Mouse (Mus musculus): ENCODE measurements around the gene Ifngr1. TPM values are rescaled to one million over a fixed set of nuclear protein-coding genes. Genes with fewer than 3 reads are reported as not detected.
A peak's percentile ranks its signal among the peaks of the same experiment; 100 is the strongest.

Ifngr1 gene
- total RNA-seq (2014; fragmentation: Nextera tagmentation): 37.9 and 40.3 TPM in 2 replicates
- 25.2 and 26.3 TPM in 2 replicates for total RNA-seq (2017)
- 1.3 and 2.2 TPM in 2 replicates for polyA plus RNA-seq (2012)

GRCm38 (mm10) chr10:19591641-19592441, at the start of gene Ifngr1:
Gene Ifngr1, plus strand, starts transcription at chr10:19591949.
- peak within 1 kb of the TSS; percentile 84 for H3K4me3 ChIP-seq (ENCODE audit: low read depth, low read length)
- peak; percentile 98 for ATAC-seq (ENCODE audit: extremely low read depth, insufficient number of reproducible peaks, low FRiP score, poor library complexity, severe bottlenecking)
- TF ChIP-seq POLR2AphosphoS5 (IDR thresholded peaks at IDR 0.05; ENCODE audit: insufficient replicate concordance, low read depth, low read length) (no peak), CTCF (IDR thresholded peaks at IDR 0.05; ENCODE audit: low read depth, low read length) (no peak), GATA2 (IDR thresholded peaks at IDR 0.05; ENCODE audit: borderline replicate concordance, low read depth, low read length) (no peak), GATA1 (IDR thresholded peaks at IDR 0.05; ENCODE audit: borderline replicate concordance, low read length) (no peak), TAL1 (conservative IDR thresholded peaks at IDR 0.05; ENCODE audit: low read depth, low read length) (no peak)
- no peaks in the 10 kb centered on the region for H3K9me3 ChIP-seq (replicated peaks)
- peaks cover 47% of the 10 kb centered on the region for H3K4me1 ChIP-seq (ENCODE audit: insufficient read depth, low read depth, low read length)
- peaks cover 19% of the 10 kb centered on the region for H3K36me3 ChIP-seq (replicated peaks)
- no peaks in the 10 kb centered on the region for H3K27me3 ChIP-seq (ENCODE audit: insufficient read depth, low read length)
- DNase-seq (ENCODE audit: low spot score): peak; percentile 96

- no peak for ATAC-seq (ENCODE audit: extremely low read depth, insufficient number of reproducible peaks, low FRiP score, poor library complexity, severe bottlenecking)
- no peak for DNase-seq (ENCODE audit: low spot score)
- TF ChIP-seq TAL1 (conservative IDR thresholded peaks at IDR 0.05; ENCODE audit: low read depth, low read length) (no peak), POLR2AphosphoS5 (IDR thresholded peaks at IDR 0.05; ENCODE audit: insufficient replicate concordance, low read depth, low read length) (no peak), GATA2 (IDR thresholded peaks at IDR 0.05; ENCODE audit: borderline replicate concordance, low read depth, low read length) (no peak)
- Histone ChIP-seq H3K4me3 (ENCODE audit: low read depth, low read length) (no peak overlapping the region), H3K4me1 (ENCODE audit: insufficient read depth, low read depth, low read length) (no peaks in the 10 kb centered on the region), H3K9me3 (replicated peaks) (no peaks in the 10 kb centered on the region), H3K27me3 (ENCODE audit: insufficient read depth, low read length) (no peaks in the 10 kb centered on the region; the same call in 1 of the 2 replicates), H3K36me3 (replicated peaks) (no peaks in the 10 kb centered on the region)
These were observed 44.9 kb upstream of the Ifngr1 start for GRCm38 (mm10) chr10:19546825-19547224.

- H3K27me3 ChIP-seq (ENCODE audit: insufficient read depth, low read length): no peaks in the 10 kb centered on the region; the same call in 1 of the 2 replicates
- ATAC-seq (ENCODE audit: extremely low read depth, insufficient number of reproducible peaks, low FRiP score, poor library complexity, severe bottlenecking) (no peak), DNase-seq (ENCODE audit: low spot score) (no peak)
- no peak overlapping the region for H3K4me3 ChIP-seq (ENCODE audit: low read depth, low read length)
- no peaks in the 10 kb centered on the region for H3K4me1 ChIP-seq (ENCODE audit: insufficient read depth, low read depth, low read length)
- H3K9me3 ChIP-seq (replicated peaks): no peaks in the 10 kb centered on the region
- TF ChIP-seq CTCF (IDR thresholded peaks at IDR 0.05; ENCODE audit: low read depth, low read length) (no peak), TAL1 (conservative IDR thresholded peaks at IDR 0.05; ENCODE audit: low read depth, low read length) (no peak), GATA2 (IDR thresholded peaks at IDR 0.05; ENCODE audit: borderline replicate concordance, low read depth, low read length) (no peak), GATA1 (IDR thresholded peaks at IDR 0.05; ENCODE audit: borderline replicate concordance, low read length) (no peak), POLR2AphosphoS5 (IDR thresholded peaks at IDR 0.05; ENCODE audit: insufficient replicate concordance, low read depth, low read length) (no peak)
- no peaks in the 10 kb centered on the region for H3K36me3 ChIP-seq (replicated peaks)
These were observed 43.7 kb upstream of the Ifngr1 start for GRCm38 (mm10) chr10:19548016-19548415.

DNA sequence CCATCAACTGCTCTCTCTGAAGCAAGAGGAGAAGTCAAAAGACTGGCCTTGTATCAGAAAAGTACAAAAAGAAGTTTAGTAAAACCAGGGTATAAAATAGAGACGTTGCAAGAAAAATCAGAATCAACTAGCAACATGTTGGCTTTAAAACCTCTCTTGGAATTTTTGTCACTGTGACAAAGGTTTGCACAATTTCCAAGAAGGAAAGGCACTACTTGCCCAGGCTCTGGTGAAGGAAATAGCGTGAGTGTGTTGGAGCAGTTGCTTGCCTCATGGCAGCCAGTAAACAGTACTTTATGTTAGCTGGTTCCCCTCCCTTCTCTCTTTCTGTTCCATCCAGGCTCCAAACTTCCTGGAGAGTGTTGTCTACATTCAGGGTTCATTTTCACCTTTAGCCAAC, 43.3 kb upstream of the Ifngr1 start:
- DNase-seq (ENCODE audit: low spot score): no peak
- Histone ChIP-seq H3K4me3 (ENCODE audit: low read depth, low read length) (no peak overlapping the region), H3K36me3 (replicated peaks) (no peaks in the 10 kb centered on the region), H3K27me3 (ENCODE audit: insufficient read depth, low read length) (no peaks in the 10 kb centered on the region; the same call in 1 of the 2 replicates), H3K4me1 (ENCODE audit: insufficient read depth, low read depth, low read length) (no peaks in the 10 kb centered on the region), H3K9me3 (replicated peaks) (no peaks in the 10 kb centered on the region)
- TF ChIP-seq GATA1 (IDR thresholded peaks at IDR 0.05; ENCODE audit: borderline replicate concordance, low read length) (no peak), TAL1 (conservative IDR thresholded peaks at IDR 0.05; ENCODE audit: low read depth, low read length) (no peak), GATA2 (IDR thresholded peaks at IDR 0.05; ENCODE audit: borderline replicate concordance, low read depth, low read length) (no peak), POLR2AphosphoS5 (IDR thresholded peaks at IDR 0.05; ENCODE audit: insufficient replicate concordance, low read depth, low read length) (no peak), CTCF (IDR thresholded peaks at IDR 0.05; ENCODE audit: low read depth, low read length) (no peak)
- ATAC-seq (ENCODE audit: extremely low read depth, insufficient number of reproducible peaks, low FRiP score, poor library complexity, severe bottlenecking): no peak

DNA sequence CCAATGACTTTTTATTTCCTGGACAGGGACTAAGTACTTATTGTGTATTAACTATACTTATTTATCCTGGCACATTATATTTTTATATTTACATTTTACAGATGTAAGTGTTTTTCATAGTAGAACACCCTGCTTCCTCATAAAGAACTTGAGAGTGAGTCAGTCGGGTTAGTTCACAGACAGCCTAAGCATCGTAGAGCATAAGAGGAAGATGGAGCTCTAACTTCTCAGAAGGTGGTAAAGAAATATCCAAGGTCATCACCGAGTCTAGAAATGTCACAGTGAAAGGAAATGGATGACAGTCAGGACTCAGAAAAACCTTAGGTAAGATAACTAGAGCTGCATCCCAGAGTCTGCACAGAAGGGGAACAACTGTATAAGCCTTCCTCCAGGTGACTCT, 40.2 kb upstream of the Ifngr1 start:
- TF ChIP-seq CTCF (IDR thresholded peaks at IDR 0.05; ENCODE audit: low read depth, low read length) (no peak), GATA2 (IDR thresholded peaks at IDR 0.05; ENCODE audit: borderline replicate concordance, low read depth, low read length) (no peak), TAL1 (conservative IDR thresholded peaks at IDR 0.05; ENCODE audit: low read depth, low read length) (no peak), POLR2AphosphoS5 (IDR thresholded peaks at IDR 0.05; ENCODE audit: insufficient replicate concordance, low read depth, low read length) (no peak), GATA1 (IDR thresholded peaks at IDR 0.05; ENCODE audit: borderline replicate concordance, low read length) (no peak)
- no peak for ATAC-seq (ENCODE audit: extremely low read depth, insufficient number of reproducible peaks, low FRiP score, poor library complexity, severe bottlenecking)
- Histone ChIP-seq H3K4me1 (ENCODE audit: insufficient read depth, low read depth, low read length) (no peaks in the 10 kb centered on the region), H3K9me3 (replicated peaks) (no peaks in the 10 kb centered on the region), H3K4me3 (ENCODE audit: low read depth, low read length) (no peak overlapping the region), H3K36me3 (replicated peaks) (no peaks in the 10 kb centered on the region), H3K27me3 (ENCODE audit: insufficient read depth, low read length) (no peaks in the 10 kb centered on the region; the same call in 1 of the 2 replicates)
- no peak for DNase-seq (ENCODE audit: low spot score)

DNA sequence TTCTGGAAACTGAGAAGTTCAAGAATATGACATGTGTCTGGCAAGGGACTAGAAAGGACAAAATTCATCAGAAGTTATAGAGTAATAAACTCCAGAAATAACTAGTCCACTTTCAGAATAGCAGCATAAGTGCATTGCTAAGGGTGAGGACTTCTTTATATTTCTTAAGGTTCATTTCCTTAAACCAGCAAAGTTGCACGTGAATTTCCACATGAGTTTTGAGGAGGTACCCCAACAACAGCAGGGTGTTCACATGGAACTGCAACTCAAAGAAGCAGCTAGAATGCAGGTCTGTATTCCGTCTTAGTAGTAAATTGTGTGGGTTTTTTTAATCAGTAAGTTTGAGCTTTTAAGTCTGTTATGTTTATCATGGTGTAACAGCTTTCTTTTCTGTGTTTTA, 37.9 kb upstream of the Ifngr1 start:
- ATAC-seq (ENCODE audit: extremely low read depth, insufficient number of reproducible peaks, low FRiP score, poor library complexity, severe bottlenecking): no peak
- Histone ChIP-seq H3K4me3 (ENCODE audit: low read depth, low read length) (no peak overlapping the region), H3K9me3 (replicated peaks) (no peaks in the 10 kb centered on the region), H3K27me3 (ENCODE audit: insufficient read depth, low read length) (no peaks in the 10 kb centered on the region; the same call in 1 of the 2 replicates), H3K36me3 (replicated peaks) (no peaks in the 10 kb centered on the region), H3K4me1 (ENCODE audit: insufficient read depth, low read depth, low read length) (no peaks in the 10 kb centered on the region)
- no peak for TF ChIP-seq GATA1 (IDR thresholded peaks at IDR 0.05; ENCODE audit: borderline replicate concordance, low read length)
- no peak for TF ChIP-seq TAL1 (conservative IDR thresholded peaks at IDR 0.05; ENCODE audit: low read depth, low read length)
- TF ChIP-seq POLR2AphosphoS5 (IDR thresholded peaks at IDR 0.05; ENCODE audit: insufficient replicate concordance, low read depth, low read length): no peak
- no peak for TF ChIP-seq GATA2 (IDR thresholded peaks at IDR 0.05; ENCODE audit: borderline replicate concordance, low read depth, low read length)
- no peak for TF ChIP-seq CTCF (IDR thresholded peaks at IDR 0.05; ENCODE audit: low read depth, low read length)
- no peak for DNase-seq (ENCODE audit: low spot score)
